Mouse (Mus musculus): Measurements from ENCODE around the gene Tiparp.

Gene Tiparp

DNA sequence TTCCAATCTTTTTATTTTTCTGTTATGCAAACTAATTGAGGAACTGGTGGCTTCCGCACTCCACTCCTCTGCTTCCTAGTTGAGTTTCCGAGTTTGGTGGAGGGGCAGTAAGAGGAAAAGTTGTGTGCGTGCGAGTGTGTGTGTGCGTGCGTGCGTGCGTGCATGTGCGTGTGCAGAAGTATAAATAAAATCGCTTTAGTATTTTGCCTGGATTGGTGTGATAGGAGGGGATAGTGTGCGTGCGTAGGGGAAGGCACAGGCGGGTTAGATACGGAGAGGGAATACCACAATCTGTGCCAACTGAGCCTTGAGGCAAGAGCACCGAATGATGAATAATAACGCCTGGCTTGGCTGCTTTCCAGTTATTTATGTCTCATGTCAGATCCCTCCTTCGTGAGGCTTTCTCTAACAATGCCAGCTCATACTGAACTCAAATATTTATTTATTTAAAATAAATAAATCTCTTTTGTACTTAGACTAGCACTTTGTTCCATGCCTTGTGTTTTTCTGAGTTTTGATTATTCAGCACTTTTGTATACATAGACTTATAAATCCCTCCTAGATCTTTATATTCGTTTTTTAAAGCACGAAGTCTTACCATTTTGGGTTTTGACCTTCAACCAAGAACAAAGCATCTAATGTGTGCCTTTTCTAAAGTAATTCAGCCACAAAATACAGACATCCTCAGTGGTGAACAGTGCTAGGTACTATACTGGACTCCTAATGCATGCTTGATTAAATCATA lies 1.4 kb downstream of the Tiparp start:
- DNase-seq = peak; percentile 20

DNA sequence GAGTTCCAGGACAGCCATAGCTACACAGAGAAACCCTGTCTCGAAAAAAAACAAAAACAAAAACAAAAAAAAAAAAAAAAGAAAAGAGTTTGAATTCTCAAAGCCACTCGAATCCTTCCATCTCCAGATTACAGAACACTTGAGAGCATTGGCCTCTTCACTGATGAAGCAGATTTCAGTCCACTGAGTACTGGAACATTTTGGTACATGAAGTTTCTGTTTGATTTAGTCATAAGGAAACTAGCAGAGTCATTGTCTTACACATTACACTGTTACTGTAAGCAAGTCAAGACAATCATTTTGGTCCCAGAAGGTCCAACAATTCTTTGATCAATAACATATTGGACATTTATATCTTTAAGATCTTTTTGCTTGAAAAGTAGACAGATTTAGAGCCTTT lies 4.8 kb downstream of the Tiparp start:
- no peak for DNase-seq

DNA sequence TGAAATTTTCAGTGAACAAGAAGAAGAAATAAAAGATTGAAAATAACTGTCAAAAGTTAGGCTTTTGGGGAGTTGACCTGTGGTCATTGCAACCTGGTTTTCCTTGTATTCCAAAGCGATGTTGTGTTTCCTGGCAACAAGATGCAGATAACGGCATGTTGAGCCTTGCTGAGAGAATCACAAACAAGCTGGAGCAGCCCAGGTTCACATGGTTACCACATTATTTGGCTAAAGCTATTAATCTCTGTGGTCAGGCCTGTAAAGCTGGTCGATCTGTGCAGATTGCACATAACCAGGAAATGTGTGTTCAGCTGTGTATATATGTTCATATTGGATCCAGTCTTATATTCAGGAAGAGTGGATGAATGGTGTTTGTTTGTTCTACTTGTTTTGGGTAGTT lies 5.4 kb downstream of the Tiparp start:
- DNase-seq = no peak

DNA sequence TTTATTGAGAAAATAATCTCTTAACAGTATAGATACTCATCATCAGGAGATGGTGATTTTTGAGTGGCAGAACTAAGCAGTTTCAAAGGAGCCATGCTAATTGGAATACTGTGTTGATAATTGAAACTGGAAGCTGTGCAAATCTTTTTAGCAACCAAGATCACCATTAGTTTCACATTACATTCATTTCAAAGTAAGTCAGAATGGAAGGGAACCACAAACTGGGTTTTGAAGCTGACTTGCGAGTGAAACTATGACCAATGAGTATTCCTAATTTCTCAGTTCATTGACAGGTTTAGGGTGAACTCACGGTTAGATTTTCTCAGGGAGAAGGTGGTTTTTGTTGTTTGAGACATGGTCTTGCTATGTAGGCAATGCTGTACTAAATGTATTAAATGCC lies 6.3 kb downstream of the Tiparp start:
- DNase-seq = no peak

DNA sequence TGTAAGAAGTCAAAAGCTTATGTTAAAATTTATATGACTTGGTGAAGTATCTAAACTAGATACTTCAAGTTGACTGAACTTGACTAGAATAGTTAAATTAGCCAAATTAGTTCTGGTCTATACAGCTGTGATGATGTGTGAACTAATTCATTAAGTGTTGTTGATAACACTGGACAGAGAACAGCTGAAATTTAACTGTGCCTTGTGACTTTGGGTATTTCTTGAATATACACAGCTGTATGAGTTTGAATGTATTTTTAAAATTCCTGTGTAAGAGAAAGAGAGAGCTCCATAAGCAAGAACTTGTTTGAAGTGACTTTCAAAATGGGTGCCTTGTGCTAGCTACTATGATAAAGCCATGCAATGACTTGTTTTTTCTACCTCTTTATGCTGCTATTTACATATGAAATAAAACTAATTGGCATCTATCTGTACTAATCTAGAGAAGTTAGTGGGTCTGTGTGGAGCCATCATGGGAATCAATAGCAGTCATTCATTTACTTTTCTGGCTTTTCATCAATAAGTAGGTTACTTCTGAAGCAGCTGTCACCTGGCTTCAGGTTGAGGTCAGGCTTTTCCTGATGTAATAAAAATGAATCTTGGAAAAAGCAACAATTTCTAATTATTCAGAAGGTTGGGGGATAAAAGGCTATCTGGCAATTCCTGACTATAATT lies 7.0 kb downstream of the Tiparp start:
- DNase-seq = no peak

DNA sequence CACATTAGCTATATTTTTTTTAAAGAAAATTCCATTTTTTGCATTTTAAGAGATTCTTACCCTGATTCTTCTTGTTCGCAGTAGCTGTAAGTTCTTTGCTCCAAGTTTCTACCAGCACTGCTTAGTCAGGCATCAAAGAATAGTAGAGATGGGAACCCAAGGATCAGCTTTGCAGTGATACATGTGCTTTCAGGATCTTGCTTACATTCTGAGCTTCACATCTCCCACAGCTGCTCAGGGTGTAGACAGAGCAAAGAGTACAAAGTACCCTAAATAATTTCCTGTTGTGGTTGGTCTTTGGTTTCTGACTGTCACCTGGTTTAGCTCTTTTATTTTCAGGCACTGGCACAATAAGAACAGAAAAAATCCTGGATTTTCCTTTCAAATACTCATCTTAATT lies 9.1 kb downstream of the Tiparp start:
- DNase-seq = no peak

DNA sequence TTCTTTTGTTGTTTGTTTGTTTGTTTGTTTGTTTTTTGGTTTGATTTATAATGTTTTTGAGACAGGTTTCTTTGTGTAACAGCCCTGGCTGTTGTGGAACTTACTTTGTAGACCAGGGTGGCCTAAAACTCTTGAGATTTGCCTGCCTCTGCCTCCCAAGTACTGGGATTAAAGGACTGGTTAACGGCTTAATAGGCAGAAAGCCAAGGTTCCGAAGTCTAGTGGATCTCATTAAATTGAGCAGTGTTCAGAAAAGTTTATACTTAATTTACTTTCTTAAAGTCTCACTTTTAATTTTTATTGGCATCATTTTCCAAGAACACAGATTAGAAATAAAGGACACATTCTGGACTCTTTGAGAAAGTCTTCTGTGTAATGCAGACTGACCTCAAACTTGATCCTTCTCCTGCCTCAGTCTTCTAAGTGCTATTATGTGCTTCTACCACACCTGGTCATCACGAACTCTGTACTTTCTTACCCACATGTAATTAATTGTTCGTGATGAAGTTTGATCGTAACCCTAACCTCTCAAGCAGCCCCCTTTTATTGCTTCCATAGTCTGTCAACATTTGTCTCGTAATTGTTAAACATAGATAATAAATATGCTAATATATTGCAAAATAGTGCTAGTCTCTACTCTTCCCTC lies 12.8 kb downstream of the Tiparp start:
- no peak for DNase-seq

DNA sequence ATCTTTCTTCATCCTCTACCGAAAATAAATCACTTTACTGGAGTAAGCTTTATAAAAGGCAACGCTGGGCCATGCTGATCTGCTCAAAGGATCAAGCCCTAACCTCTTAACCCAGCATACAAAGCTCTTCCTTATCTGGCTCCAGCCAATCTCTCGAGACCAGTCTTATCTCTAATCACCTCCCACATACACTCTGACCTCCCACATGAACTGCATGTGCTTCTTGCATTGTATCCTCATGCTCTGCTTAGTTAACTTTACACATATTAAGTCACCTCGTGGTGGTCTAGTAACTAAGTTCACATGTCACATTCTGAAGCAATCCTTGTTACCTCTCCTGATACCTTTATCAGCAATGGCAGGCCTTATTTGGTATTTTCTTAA lies 13.3 kb downstream of the Tiparp start:
- no peak for DNase-seq

DNA sequence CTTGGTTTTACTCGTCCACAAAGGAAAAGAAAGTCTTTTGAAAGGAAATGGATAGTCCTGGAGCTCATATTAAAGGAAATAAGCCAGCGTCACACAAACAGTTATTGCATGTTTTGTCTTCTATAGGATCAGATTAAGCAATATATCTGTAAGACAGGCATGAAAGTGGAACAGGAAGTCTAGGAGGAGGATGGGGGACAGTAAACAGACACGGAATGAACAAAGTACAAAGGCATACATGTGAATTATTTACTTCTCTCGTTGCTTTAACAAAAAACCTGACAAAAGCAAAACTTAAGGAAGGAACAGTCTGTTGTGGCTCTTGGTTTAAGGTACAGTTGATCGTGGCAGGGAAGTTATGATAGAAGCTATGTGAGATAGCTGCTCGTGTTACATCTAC lies 21.6 kb downstream of the Tiparp start:
- DNase-seq = no peak

DNA sequence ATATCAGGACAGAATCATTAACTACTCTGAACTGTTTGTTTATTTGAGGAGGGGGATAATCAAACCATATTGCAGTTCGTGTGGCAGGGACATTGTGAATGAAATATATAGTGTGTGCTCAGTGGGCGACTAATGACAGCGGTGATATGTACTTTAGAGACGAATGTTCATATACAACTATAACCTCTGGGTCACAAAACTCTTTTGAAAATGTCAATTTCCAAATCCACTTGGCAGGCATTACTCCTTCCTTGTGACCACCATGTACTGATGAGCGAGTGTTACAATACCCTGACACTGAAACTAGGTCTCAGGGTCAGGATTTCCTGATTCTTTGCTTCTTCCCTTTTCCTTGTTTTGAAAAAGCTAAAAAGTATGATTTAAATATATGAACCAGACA lies 22.9 kb downstream of the Tiparp start:
- no peak for DNase-seq

DNA sequence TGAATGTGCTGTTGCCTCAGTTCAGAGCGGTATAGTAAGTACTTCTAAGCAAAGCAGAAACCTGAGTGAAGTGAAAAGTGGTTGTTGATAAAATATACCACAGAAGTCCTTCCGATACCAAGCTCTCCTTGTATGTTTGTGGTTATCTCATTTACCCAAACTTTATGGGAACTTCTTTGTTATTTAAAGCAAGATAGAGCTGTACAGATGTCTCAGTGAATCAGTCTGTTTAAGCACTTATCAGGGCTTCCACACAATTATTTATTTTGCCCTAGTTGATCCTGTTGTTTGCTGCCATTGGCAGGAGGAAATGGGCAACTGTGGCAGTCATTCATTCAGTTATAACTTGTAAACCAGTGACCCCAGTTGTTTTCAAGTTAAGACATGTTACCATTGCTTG lies 26.4 kb downstream of the Tiparp start:
- no peak for DNase-seq

DNA sequence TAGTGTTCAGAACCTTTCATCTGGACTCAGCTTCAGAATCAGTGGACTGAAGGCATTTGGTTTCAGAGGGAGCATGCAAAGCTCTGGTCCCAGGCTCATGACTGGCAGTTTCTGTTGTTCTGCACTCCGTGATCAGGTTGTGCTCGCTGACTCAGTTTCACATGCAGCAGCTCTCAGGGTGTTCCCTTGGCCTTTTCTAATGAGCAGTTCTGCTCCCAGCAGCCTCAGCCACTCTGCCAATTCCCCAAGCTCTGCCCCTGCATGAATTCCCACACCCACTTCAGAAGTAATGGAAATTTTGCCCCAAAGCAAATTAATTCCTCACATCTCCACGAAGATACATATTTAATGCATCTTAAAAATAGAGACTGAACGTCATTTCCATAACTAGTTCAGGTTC lies 30.5 kb downstream of the Tiparp start:
- DNase-seq = no peak

DNA sequence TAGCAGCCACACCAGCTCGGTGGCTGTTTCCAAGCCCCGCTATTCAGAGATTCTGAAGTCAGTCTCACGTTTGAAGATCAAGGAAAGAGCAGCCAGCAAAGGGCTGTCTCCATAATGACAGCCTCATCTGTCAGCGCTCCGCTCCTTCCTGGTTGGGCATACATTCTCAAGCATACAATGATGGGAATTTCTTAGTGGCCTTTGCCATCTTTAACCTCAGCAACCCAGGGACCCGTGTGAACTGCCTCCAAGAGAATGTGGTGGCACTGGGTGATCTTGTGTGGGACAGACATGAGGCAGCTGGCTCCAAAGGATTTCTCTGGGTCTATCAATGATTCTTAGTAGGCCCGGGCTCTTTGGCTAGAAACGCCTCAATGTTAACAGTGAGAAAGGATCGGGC lies 34.0 kb downstream of the Tiparp start:
- no peak for DNase-seq

DNA sequence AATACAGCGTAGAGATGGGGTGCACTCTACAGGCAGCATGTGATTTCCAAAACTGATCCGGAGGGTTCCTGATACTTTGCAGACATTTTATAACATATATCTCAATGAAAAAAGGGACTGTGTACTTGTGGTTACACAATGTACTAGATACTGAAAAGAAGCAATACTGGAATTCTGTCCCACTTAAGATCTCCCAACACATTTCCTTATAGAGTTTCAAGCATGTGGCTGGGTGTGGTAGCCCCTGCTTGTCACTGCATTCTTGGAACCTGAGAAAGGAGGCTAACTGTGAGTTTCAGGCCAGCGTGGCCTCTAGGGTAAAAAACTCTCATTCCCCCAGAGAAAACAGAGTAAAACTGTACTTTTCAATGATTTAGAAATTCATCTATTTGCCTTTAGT lies 34.5 kb downstream of the Tiparp start:
- no peak for DNase-seq

DNA sequence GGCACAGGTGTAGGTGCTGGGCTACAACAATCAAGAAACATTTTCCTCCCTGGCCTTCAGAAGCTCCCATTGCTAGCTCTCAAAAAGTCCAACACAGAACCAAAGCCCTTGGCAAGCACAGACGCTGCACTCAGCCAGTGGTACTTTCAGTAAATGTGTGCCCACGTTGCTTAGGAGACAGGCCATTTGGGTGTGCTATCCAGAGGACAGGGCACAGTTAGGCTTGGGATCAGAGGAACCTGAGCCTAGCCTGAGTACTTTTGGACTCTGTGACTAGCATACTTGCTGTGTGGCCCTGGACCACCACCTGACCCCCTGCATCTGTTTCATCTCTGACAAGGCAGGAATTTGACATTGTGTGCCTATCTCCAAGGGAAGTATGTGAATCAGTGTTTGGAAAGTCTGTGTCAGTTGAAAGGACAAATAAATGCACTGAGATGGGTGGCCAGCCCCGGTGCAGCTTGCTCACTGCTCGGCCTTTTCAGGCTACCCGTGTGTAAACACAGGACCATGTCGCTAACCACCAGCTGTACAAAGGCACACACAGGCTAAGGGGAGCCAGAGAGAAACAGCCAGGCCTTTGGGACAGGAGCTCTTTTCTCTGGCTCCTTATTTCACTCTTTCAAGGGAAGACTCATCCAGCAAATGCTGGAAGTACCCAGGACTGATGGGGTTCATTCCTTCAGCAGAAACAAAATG lies 35.9 kb downstream of the Tiparp start:
- no peak for DNase-seq

DNA sequence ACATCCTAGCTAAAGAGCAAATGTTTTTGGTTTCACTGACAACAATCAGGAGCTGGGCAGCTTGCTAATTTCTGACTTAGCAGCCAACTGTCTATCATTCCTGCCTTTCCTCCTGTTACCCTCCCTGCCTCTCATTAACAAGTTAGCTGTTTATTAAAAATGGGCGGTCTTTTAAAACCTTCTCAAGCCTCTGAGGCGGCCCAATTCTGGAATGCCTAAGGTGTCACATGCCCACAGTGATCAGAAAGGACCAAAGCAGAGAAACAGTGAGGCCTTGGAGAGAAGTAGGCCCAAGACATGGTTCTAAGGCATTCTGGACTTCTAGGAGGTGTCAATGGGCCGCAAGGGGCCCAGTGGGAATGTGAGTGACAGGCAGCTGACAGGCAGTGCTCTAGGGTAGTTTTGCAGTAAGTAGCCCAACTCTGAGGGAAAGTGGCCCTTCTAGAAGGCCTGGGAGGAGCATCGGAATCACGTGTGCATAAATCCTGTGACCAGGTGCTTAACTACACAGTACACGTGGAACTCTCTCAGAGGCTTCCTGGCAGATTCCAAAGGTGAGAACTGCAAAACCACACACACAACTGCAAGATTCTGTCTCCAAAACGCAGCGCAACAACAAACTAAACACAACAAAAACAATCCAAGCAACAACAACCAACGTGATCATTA lies 37.6 kb downstream of the Tiparp start:
- DNase-seq = no peak

DNA sequence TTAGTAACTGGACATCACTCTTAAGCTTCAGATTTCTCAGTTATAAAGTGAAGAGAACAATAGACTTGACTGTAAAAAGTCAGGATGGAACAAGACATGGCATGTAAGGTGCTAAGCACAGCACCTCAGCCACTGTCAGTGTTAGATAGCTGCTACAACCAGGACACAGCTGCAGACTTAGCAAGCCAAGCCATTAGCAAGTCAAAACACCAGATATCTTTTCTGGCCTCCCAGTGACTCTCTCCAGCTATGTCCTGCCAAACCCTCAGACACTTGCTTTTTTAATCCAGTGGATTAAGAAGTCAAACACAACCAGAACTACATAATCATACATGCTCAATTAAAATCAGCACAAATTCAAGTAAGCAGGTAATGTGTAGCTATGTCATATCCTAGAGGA lies 41.7 kb downstream of the Tiparp start:
- no peak for DNase-seq

DNA sequence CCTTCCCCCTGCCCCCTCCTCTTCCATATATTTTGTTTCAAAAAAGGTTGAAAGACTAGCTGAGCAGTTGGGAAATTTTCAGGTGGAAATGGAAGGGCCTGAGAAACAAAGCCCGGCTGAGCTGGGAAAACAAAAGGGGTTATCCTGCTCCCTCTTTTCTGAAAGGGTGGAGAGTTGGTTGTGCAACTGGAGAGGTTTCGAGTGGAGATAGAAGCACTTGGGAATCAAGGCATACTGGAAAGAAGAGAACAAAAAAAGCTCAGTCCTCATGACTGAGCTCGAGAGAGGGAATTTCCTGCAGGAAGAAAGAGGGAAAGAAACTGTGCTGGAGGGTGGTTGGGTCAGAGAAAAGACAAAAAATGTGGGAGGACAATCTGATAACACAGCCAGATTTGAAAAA lies 45.3 kb downstream of the Tiparp start:
- no peak for DNase-seq

DNA sequence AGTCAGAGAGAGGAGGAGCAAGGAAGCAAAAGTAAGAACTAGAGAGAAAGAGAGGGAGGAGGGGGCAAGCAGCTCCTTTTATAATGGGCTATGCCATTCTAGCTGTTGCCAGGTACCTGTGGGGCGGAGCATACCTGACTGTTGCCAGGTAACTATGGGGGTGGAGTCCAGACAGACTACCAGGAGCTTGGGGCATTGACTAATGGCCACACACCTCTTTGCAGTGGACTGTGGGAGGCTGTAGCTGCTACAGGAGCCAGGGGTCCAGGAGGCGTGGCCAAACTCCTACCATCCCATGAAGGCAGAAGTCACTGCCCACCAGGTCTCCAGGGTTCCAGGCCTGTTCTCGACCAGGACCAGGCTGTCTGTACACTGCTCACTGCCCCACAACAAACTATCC lies 49.4 kb downstream of the Tiparp start:
- no peak for DNase-seq

DNA sequence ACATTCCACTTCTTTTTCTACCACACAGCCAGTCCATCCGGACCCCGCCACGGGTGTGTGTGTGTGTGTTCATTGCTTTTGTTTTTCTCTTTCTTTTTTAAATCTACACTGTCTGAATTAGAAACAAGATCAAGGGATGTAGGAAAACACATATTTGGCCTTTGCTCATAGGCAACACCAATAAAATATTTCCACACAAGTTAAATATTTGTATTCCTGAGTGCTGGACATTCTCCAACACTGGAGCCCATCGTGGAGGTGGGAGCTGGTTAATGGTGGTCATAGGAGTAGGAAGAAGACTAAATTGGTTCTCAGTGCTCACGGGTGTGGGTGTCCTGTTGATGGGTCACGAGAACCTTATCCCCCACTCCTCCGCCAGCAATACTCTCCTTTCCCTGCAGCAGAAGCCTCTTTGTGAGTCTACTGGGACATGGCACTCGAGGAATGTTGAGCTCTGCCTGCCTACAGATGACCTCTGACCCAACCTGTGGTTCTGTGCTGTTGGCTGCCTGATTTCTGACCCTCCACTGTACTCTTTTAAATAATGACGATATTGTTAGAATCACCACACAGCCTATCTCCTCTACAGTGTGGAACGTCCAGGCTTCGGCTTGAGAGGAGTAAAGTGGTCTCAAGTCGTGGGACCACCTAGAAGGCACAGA lies 51.2 kb downstream of the Tiparp start:
- DNase-seq = no peak

DNA sequence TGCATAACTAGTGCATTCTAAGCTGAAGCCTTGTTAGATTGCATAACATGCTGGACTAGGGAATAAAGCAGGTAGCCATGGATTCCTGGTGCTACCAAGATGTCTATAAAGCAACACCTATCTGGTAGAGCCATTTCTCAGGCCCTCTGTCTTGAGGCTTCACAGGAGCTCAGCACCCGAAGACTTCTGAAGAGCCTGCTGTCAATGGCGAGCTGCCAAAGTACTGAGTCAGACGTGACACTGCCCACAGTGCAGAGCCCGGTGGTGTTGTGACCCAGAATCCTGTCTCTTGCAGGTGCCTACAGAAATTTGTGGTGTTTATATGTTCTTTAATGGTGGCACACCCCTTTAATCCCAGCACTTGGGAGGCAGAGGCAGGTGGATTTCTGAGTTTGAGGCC lies 53.4 kb downstream of the Tiparp start:
- DNase-seq = peak; percentile 19

DNA sequence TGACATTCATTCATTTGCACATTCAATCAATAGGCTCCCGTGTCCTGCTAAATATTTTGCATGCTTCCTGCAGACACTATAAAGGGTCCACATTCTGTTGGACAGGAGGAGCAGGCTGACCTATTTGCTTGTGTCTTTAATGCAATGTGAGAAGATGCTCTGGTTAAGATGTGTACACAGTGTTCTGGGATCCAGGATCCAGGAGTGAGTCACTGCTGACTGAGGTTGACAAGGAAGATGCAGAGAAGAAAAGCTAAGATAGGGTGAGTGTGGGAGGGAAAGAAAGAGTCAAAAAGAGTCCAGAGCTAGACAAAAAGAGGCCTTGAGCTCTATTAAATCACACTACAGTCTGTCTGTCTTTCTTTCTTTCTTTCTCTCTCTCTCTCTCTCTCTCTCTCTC lies 56.1 kb downstream of the Tiparp start:
- DNase-seq = peak; percentile 20

DNA sequence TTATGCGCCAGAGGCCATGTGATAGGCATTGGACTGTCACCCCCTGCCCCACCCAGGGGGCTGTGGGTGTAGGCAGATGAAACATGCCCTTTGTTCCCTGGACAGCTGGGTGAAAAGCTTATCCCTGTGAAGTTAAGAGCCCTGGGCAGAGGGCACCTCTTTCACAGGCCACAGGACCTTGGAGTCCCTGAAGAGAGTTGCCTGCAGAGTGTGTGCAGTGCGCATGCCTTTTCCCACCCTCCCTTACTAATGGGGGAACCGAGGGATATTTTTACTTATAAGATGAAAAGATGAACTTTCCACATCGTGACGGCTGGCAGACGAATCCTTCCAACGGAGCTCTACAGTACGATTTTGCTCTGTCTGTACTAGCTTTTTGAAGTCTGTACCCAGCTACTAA lies 57.1 kb downstream of the Tiparp start:
- no peak for DNase-seq
